Mouse (Mus musculus): ENCODE results near the gene Cbx3.

Gene Cbx3

GRCm38 (mm10) chr6:51470311-51471178 lies at the start of gene Cbx3:
Gene Cbx3 (plus strand): TSS chr6:51470360.
- DNase-seq: peak; percentile 91

GRCm38 (mm10) chr6:51423466-51424122 lies 46.6 kb upstream of the Cbx3 start:
- no peak for DNase-seq

GRCm38 (mm10) chr6:51424537-51424936 lies 45.6 kb upstream of the Cbx3 start:
- no peak for DNase-seq

- peak; percentile 35 for DNase-seq
Measured at GRCm38 (mm10) chr6:51432535-51433397, 37.4 kb upstream of the Cbx3 start, which contains the start of gene Nfe2l3. Gene Nfe2l3 (plus strand): TSS chr6:51432670.

- no peak for DNase-seq
Measured at GRCm38 (mm10) chr6:51434270-51434669, 35.9 kb upstream of the Cbx3 start.

- DNase-seq: no peak
Measured at GRCm38 (mm10) chr6:51437665-51438064, 32.5 kb upstream of the Cbx3 start.

GRCm38 (mm10) chr6:51438826-51439330 lies 31.3 kb upstream of the Cbx3 start:
- DNase-seq: no peak

- no peak for DNase-seq
Measured at GRCm38 (mm10) chr6:51442191-51442835, 27.8 kb upstream of the Cbx3 start.

- DNase-seq: no peak
Measured at GRCm38 (mm10) chr6:51452927-51453503, 17.1 kb upstream of the Cbx3 start.

GRCm38 (mm10) chr6:51454949-51455348 lies 15.2 kb upstream of the Cbx3 start:
- no peak for DNase-seq

- DNase-seq: no peak
Measured at GRCm38 (mm10) chr6:51456198-51456597, 14.0 kb upstream of the Cbx3 start.

GRCm38 (mm10) chr6:51457283-51457682 lies 12.9 kb upstream of the Cbx3 start:
- DNase-seq: no peak

- no peak for DNase-seq
Measured at GRCm38 (mm10) chr6:51457770-51458387, 12.3 kb upstream of the Cbx3 start.

- DNase-seq: no peak
Measured at GRCm38 (mm10) chr6:51458925-51459312, 11.2 kb upstream of the Cbx3 start.

GRCm38 (mm10) chr6:51459313-51460020 lies 10.7 kb upstream of the Cbx3 start:
- DNase-seq: no peak

GRCm38 (mm10) chr6:51460021-51460360 lies 10.2 kb upstream of the Cbx3 start:
- no peak for DNase-seq

GRCm38 (mm10) chr6:51460363-51460762 lies 9.8 kb upstream of the Cbx3 start:
- DNase-seq: no peak

GRCm38 (mm10) chr6:51467649-51468048 lies 2.5 kb upstream of the Cbx3 start:
- no peak for DNase-seq

- peak; percentile 73 for DNase-seq
Measured at GRCm38 (mm10) chr6:51468891-51469561, 1.1 kb upstream of the Cbx3 start.

GRCm38 (mm10) chr6:51469715-51470310 lies 347 bp upstream of the Cbx3 start, which contains the start of gene Hnrnpa2b1:
Gene Hnrnpa2b1 (minus strand): TSS chr6:51469894.
- DNase-seq: peak; percentile 98
